Mouse (Mus musculus) CH12.LX (cell line): ENCODE results near the gene Narfl. TPM values are rescaled to one million over a fixed set of nuclear protein-coding genes. Genes with fewer than 3 reads are reported as not detected.

Experiments
- DNase-seq: peaks from one replicate; pipeline ENCODE4 v3.0.0-alpha.2; 2013; ENCODE audit errors: extremely low read depth
- H3K27ac ChIP-seq: 2 replicates; pipeline ENCODE4 v1.5.1; 2012; ENCODE audit warnings: low read depth, mild to moderate bottlenecking, control low read depth, moderate library complexity; ENCODE audit not compliant: insufficient read depth
- H3K27me3 ChIP-seq: replicated peaks from 2 replicates; pipeline ENCODE3; 2012; ENCODE audit warnings: inconsistent platforms
- H3K36me3 ChIP-seq, 2 experiments: replicated peaks in 1 of 2; 2 replicates each; pipeline versions ENCODE3 to v1.6.1; 2012; ENCODE audit warnings: inconsistent platforms in 1 of 2, low read length in 1 of 2, mild to moderate bottlenecking in 1 of 2, mixed read lengths in 1 of 2, moderate library complexity in 1 of 2; ENCODE audit not compliant: control insufficient read depth in 1 of 2, insufficient read depth in 1 of 2
- H3K4me1 ChIP-seq, 2 experiments: 2 replicates each; pipeline ENCODE4 v1.6.1; 2012; ENCODE audit warnings: inconsistent platforms in 1 of 2, moderate library complexity in 1 of 2; ENCODE audit not compliant: insufficient read depth in 2 of 2, control insufficient read depth in 1 of 2
- H3K4me2 ChIP-seq: 2 replicates; pipeline ENCODE4 v1.6.1; 2012; ENCODE audit warnings: low read depth, mild to moderate bottlenecking, control low read depth; ENCODE audit not compliant: poor library complexity, insufficient read depth, severe bottlenecking
- H3K4me3 ChIP-seq, 3 experiments: fragments of 150-350 bp in 1 of 3; sonication (generic) in 1 of 3; replicated peaks in 1 of 3; 2 replicates each; pipeline versions ENCODE3 to v1.5.1; 2011 to 2012; ENCODE audit warnings: low read depth in 2 of 3, low read length in 2 of 3, mild to moderate bottlenecking in 2 of 3, moderate library complexity in 2 of 3, control low read depth in 1 of 3, improper control_type of control experiment in 1 of 3, inconsistent platforms in 1 of 3, mixed read lengths in 1 of 3; ENCODE audit not compliant: poor library complexity in 1 of 3
- H3K79me2 ChIP-seq: replicated peaks from 2 replicates; pipeline ENCODE4 v1.6.1; 2012; ENCODE audit warnings: mild to moderate bottlenecking, moderate library complexity; ENCODE audit not compliant: control insufficient read depth, poor library complexity, insufficient read depth, severe bottlenecking; ENCODE audit errors: extremely low read depth
- H3K9ac ChIP-seq: 2 replicates; pipeline ENCODE4 v1.6.1; 2012; ENCODE audit warnings: low read depth, mild to moderate bottlenecking, control low read depth, moderate library complexity; ENCODE audit not compliant: insufficient read depth
- H3K9me3 ChIP-seq: replicated peaks from 2 replicates; pipeline ENCODE3; 2012; ENCODE audit warnings: low read length, inconsistent platforms, mixed read lengths
- CHD1 ChIP-seq: IDR thresholded peaks from 2 replicates; pipeline ENCODE4 v1.6.1; 2012; ENCODE audit warnings: low read depth, low read length, improper control_type of control experiment, inconsistent platforms
- CHD2 ChIP-seq: IDR thresholded peaks from 2 replicates; pipeline ENCODE4 v1.6.1; 2011; ENCODE audit warnings: low read length, improper control_type of control experiment
- IRF4 ChIP-seq: IDR thresholded peaks from 2 replicates; pipeline ENCODE4 v1.6.1; 2014; ENCODE audit warnings: low read depth, mild to moderate bottlenecking, inconsistent platforms, low read length, improper control_type of control experiment
- MAFK ChIP-seq: IDR thresholded peaks from 2 replicates; pipeline ENCODE4 v1.6.1; 2011; ENCODE audit warnings: low read length, improper control_type of control experiment; ENCODE audit not compliant: insufficient replicate concordance
- MAZ ChIP-seq: IDR thresholded peaks from 2 replicates; pipeline ENCODE4 v1.6.1; 2012; ENCODE audit warnings: low read depth, mild to moderate bottlenecking, inconsistent platforms, low read length, improper control_type of control experiment, moderate library complexity
- MXI1 ChIP-seq: IDR thresholded peaks from 2 replicates; pipeline ENCODE4 v1.6.1; 2011; ENCODE audit warnings: mild to moderate bottlenecking, low read depth, low read length, improper control_type of control experiment
- NELFE ChIP-seq: IDR thresholded peaks from 2 replicates; pipeline ENCODE4 v1.6.1; 2011; ENCODE audit warnings: low read depth, low read length, improper control_type of control experiment
- NRF1 ChIP-seq: IDR thresholded peaks from 2 replicates; pipeline ENCODE4 v1.6.1; 2014; ENCODE audit warnings: low read depth, mild to moderate bottlenecking, inconsistent platforms, low read length, improper control_type of control experiment, moderate library complexity
- RAD21 ChIP-seq: IDR thresholded peaks from 2 replicates; pipeline ENCODE4 v1.6.1; 2011; ENCODE audit warnings: low read depth, mild to moderate bottlenecking, low read length, improper control_type of control experiment, moderate library complexity
- RCOR1 ChIP-seq: conservative IDR thresholded peaks from 2 replicates; pipeline ENCODE4 v1.6.1; 2012; ENCODE audit warnings: low read depth, mild to moderate bottlenecking, inconsistent platforms, low read length, improper control_type of control experiment
- SIN3A ChIP-seq: IDR thresholded peaks from 2 replicates; pipeline ENCODE4 v1.6.1; 2012; ENCODE audit warnings: low read length, improper control_type of control experiment, inconsistent platforms
- SMC3 ChIP-seq: IDR thresholded peaks from 2 replicates; pipeline ENCODE4 v1.6.1; 2011; ENCODE audit warnings: low read depth, low read length, improper control_type of control experiment
- ZC3H11A ChIP-seq: IDR thresholded peaks from 2 replicates; pipeline ENCODE4 v1.6.1; 2012; ENCODE audit warnings: low read depth, mild to moderate bottlenecking, inconsistent platforms, low read length, improper control_type of control experiment
- ZKSCAN1 ChIP-seq: IDR thresholded peaks from 2 replicates; pipeline ENCODE4 v1.6.1; 2012; ENCODE audit warnings: low read depth, inconsistent platforms, low read length, improper control_type of control experiment, borderline replicate concordance
- ZMIZ1 ChIP-seq: IDR thresholded peaks from 2 replicates; pipeline ENCODE4 v1.6.1; 2012; ENCODE audit warnings: low read depth, mild to moderate bottlenecking, inconsistent platforms, low read length, improper control_type of control experiment
- dilution Hi-C: fragments of 300-500 bp; cut with MboI; formaldehyde crosslinking; loops from 2 replicates; pipeline ENCODE4 v1.14.3; 2020; ENCODE audit warnings: low sequenced_read_pairs; ENCODE audit not compliant: extremely low pct_unique_long_range_greater_than_20kb, extremely low pct_ligation_motif_present
- in situ Hi-C: fragments of 300-500 bp; cut with MboI; formaldehyde crosslinking; loops from 3 replicates; pipeline ENCODE4 v1.14.3; 2019; ENCODE audit warnings: low sequenced_read_pairs, low pct_ligation_motif_present, low pct_unique_long_range_greater_than_20kb, mixed read lengths
- polyA plus RNA-seq: library from polyadenylated mRNA; unstranded; fragments of >175 nt; gene quantifications from 2 replicates; pipeline ENCODE4 v1.2.1, GENCODE M21; 2012; ENCODE audit warnings: low read depth; ENCODE audit not compliant: insufficient read length
- total RNA-seq, 2 experiments: library from RNA; depleted of rRNA; stranded (reverse); fragments of 300-350 nt in 1 of 2; fragments of >200 nt in 1 of 2; gene quantifications; 2 replicates each; pipeline ENCODE4 v1.2.3; 2012 to 2014

The Narfl gene
- total and polyA plus RNA-seq, 3 experiments = 13.3 to 22.0 (median 16.5) TPM

- no peak overlapping the region for H3K9ac ChIP-seq
- dilution Hi-C loops = no loop called here
- H3K9me3 ChIP-seq = no peaks in the 10 kb centered on the region
- H3K27me3 ChIP-seq = peaks cover 78% of the 10 kb centered on the region
- no peaks in the 10 kb centered on the region for H3K36me3 ChIP-seq
- no peaks in the 10 kb centered on the region for H3K79me2 ChIP-seq
- no peak for TF ChIP-seq ZKSCAN1
- TF ChIP-seq SIN3A = no peak
- TF ChIP-seq ZMIZ1 = no peak
- no peak for TF ChIP-seq RCOR1
- no peak for TF ChIP-seq MAFK
- no peak for TF ChIP-seq CHD1
- TF ChIP-seq, all 38 proteins: peak for 0
- Histone ChIP-seq H3K27ac (no peak overlapping the region), H3K4me2 (no peak overlapping the region), H3K4me1 (peaks cover 0 to 7% of the 10 kb centered on the region in 2 experiments; a peak in 2 of 4 replicates), H3K4me3 (no peak overlapping the region)
- DNase-seq = no peak
- in situ Hi-C loops = no loop called here
Observed at GRCm38 (mm10) chr17:25765886-25766285, 7.7 kb upstream of the Narfl start.

- Histone ChIP-seq H3K27me3 (peaks cover 66% of the 10 kb centered on the region), H3K4me1 (peaks cover 3 to 7% of the 10 kb centered on the region in 2 experiments), H3K36me3 (no peaks in the 10 kb centered on the region), H3K4me2 (peak overlapping the region; percentile 57), H3K9me3 (no peaks in the 10 kb centered on the region), H3K27ac (peak overlapping the region; percentile 30; the same call in 1 of the 2 replicates), H3K79me2 (0 out of 2 replicates have a peak, but pooled peaks cover 3% of the 10 kb centered on the region), H3K4me3 (no peak overlapping the region), H3K9ac (peak overlapping the region; percentile 8)
- TF ChIP-seq CHD2 (no peak), NELFE (no peak), SMC3 (no peak), MAZ (no peak), RAD21 (no peak), CHD1 (no peak), ZC3H11A (no peak), NRF1 (no peak), MXI1 (no peak), IRF4 (no peak)
- no peak for DNase-seq
- in situ Hi-C loops = no loop called here
- dilution Hi-C loops = no loop called here
Observed at GRCm38 (mm10) chr17:25769331-25769730, 4.2 kb upstream of the Narfl start.
